Mouse (Mus musculus) MEL (cell line): ENCODE data around the gene Pcca.

Source experiments
- CTCF ChIP-seq, 3 experiments: IDR thresholded peaks in 2 of 3; conservative IDR thresholded peaks in 1 of 3; 2 replicates each; pipeline ENCODE4 v1.5.1; 2011 to 2012; ENCODE audit warnings: low read length in 3 of 3, low read depth in 2 of 3, mild to moderate bottlenecking in 2 of 3, improper control_type of control experiment in 1 of 3, inconsistent platforms in 1 of 3, mixed read lengths in 1 of 3, moderate library complexity in 1 of 3; ENCODE audit not compliant: control insufficient read depth in 1 of 3, insufficient read depth in 1 of 3, poor library complexity in 1 of 3, severe bottlenecking in 1 of 3
- ELF1 ChIP-seq: IDR thresholded peaks from 2 replicates; pipeline ENCODE4 v1.6.1; 2014; ENCODE audit warnings: low read depth, mild to moderate bottlenecking, inconsistent platforms, low read length, improper control_type of control experiment, moderate library complexity
- EP300 ChIP-seq, 2 experiments: IDR thresholded peaks; 2 replicates each; pipeline ENCODE4 v1.6.1; 2011; ENCODE audit warnings: improper control_type of control experiment in 2 of 2, low read length in 2 of 2, low read depth in 1 of 2, mild to moderate bottlenecking in 1 of 2
- GATA1 ChIP-seq: IDR thresholded peaks from 2 replicates; pipeline ENCODE4 v1.6.1; 2011; ENCODE audit warnings: low read depth, low read length, improper control_type of control experiment
- JUND ChIP-seq: IDR thresholded peaks from 2 replicates; pipeline ENCODE4 v1.6.1; 2011; ENCODE audit warnings: low read depth, mild to moderate bottlenecking, improper control_type of control experiment, low read length
- POLR2A ChIP-seq, 2 experiments: IDR thresholded peaks; 2 replicates each; pipeline ENCODE4 v1.6.1; 2011 to 2012; ENCODE audit warnings: low read length in 2 of 2, mild to moderate bottlenecking in 2 of 2, control low read depth in 1 of 2, improper control_type of control experiment in 1 of 2, low read depth in 1 of 2, moderate library complexity in 1 of 2; ENCODE audit not compliant: control insufficient read depth in 1 of 2, insufficient read depth in 1 of 2, poor library complexity in 1 of 2
- USF1 ChIP-seq: IDR thresholded peaks from 2 replicates; pipeline ENCODE4 v1.6.1; 2014; ENCODE audit warnings: low read depth, mild to moderate bottlenecking, inconsistent platforms, low read length, improper control_type of control experiment, moderate library complexity

DNA sequence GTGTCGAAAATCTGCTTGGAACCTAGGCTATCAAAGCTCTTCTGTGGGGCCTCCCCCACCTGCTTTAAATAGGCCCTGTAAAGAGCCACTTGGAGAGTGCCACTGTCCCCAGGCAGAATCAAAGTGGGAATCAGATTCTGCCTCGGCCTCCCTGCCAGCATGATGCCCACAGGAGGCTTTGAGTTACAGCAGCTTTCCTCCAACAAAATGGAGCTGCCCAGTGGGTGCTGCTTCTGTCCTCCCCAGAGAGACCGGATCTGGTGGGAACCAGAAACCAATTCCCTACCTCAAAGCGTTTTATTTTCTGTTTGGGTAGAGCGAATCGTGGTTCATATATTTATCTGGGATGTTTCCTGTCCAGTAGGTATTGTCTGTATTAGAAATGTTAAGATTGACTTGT lies 341.5 kb downstream of the Pcca start:
- no peak for TF ChIP-seq POLR2A (IDR thresholded peaks at IDR 0.05; ENCODE audit: control insufficient read depth in 1 of 2, insufficient read depth in 1 of 2, low read depth in 1 of 2, low read length in 2 of 2, poor library complexity in 1 of 2)
- TF ChIP-seq ELF1 = no peak
- no peak for TF ChIP-seq CTCF (IDR thresholded peaks at IDR 0.05 in 2 of 3, conservative IDR thresholded peaks at IDR 0.05 in 1 of 3; ENCODE audit: control insufficient read depth in 1 of 3, insufficient read depth in 1 of 3, low read depth in 2 of 3, low read length in 3 of 3, poor library complexity in 1 of 3, severe bottlenecking in 1 of 3)
- no peak for TF ChIP-seq GATA1
- TF ChIP-seq JUND = no peak
- TF ChIP-seq EP300 (IDR thresholded peaks at IDR 0.05; ENCODE audit: low read depth in 1 of 2, low read length in 2 of 2) = no peak
- no peak for TF ChIP-seq USF1
